Mouse (Mus musculus): ENCODE measurements at regions not wholly inside any gene's neighbourhood (a gene's known extent, or its start where the extent isn't known, plus 50 kb on each side); places are given as distances from the start of the nearest gene placed in this dataset.

GRCm38 (mm10) chr12:16154256-16154655 is 337.5 kb upstream of the Trib2 start:
- TF ChIP-seq POLR2A (IDR thresholded peaks at IDR 0.05; ENCODE audit: low read depth, low read length) (no peak), CTCF (IDR thresholded peaks at IDR 0.05; ENCODE audit: extremely low read depth, insufficient read length, insufficient replicate concordance, low read depth, low read length) (no peak)

All from small intestine, adult 2 months (tissue).